Mouse (Mus musculus) urinary bladder, adult 18-20 months (tissue): Measurements from ENCODE around the gene Zbtb12.

Experiments used
- DNase-seq, 2 experiments: peaks; one replicate each; pipeline ENCODE4 v3.0.0; 2022; ENCODE audit warnings: low spot score in 2 of 2, mixed read lengths in 2 of 2

Zbtb12 gene

GRCm38 (mm10) chr17:34865981-34866380 lies 13.3 kb upstream of the Zbtb12 start:
- DNase-seq, result no peak

GRCm38 (mm10) chr17:34874321-34874720 lies 5.0 kb upstream of the Zbtb12 start:
- DNase-seq, result no peak

- no peak for DNase-seq
These were observed 1.9 kb downstream of the Zbtb12 start for GRCm38 (mm10) chr17:34881166-34881565.

GRCm38 (mm10) chr17:34881683-34882310 lies 2.5 kb downstream of the Zbtb12 start, which contains the start of gene Gm20547:
Gene Gm20547, minus strand, starts transcription at chr17:34882042.
- DNase-seq, result no peak

- DNase-seq, result no peak
These were observed 4.0 kb downstream of the Zbtb12 start for GRCm38 (mm10) chr17:34883332-34883731.

- no peak for DNase-seq
These were observed 5.4 kb downstream of the Zbtb12 start for GRCm38 (mm10) chr17:34884704-34885103.

GRCm38 (mm10) chr17:34885615-34886014 lies 6.3 kb downstream of the Zbtb12 start:
- DNase-seq, result no peak

- DNase-seq, result no peak
These were observed 8.7 kb downstream of the Zbtb12 start for GRCm38 (mm10) chr17:34887942-34888341.

GRCm38 (mm10) chr17:34890074-34890743 lies 10.9 kb downstream of the Zbtb12 start:
- DNase-seq, result no peak

GRCm38 (mm10) chr17:34891377-34891776 lies 12.1 kb downstream of the Zbtb12 start:
- DNase-seq, result no peak

GRCm38 (mm10) chr17:34893072-34893824 lies 14.0 kb downstream of the Zbtb12 start:
- DNase-seq, result no peak

GRCm38 (mm10) chr17:34894074-34894597 lies 14.9 kb downstream of the Zbtb12 start:
- DNase-seq, result peak; percentile 86 to 93

GRCm38 (mm10) chr17:34894801-34895530 lies 15.7 kb downstream of the Zbtb12 start:
- DNase-seq, result peak; percentile 52 to 70

GRCm38 (mm10) chr17:34895724-34896123 lies 16.4 kb downstream of the Zbtb12 start:
- no peak for DNase-seq

GRCm38 (mm10) chr17:34896366-34896765 lies 17.1 kb downstream of the Zbtb12 start:
- DNase-seq, result no peak

- DNase-seq, result peak in 1 of 2 experiments; percentile 35
These were observed 18.3 kb downstream of the Zbtb12 start for GRCm38 (mm10) chr17:34897373-34898159.

- DNase-seq, result peak; percentile 75 to 85
These were observed 18.9 kb downstream of the Zbtb12 start, which contains the start of the genes C2 and Ehmt2 for GRCm38 (mm10) chr17:34898160-34898586. Gene C2, minus strand, starts transcription at chr17:34898265. Gene Ehmt2, plus strand, starts transcription at chr17:34898469.

- DNase-seq, result no peak
These were observed 19.4 kb downstream of the Zbtb12 start for GRCm38 (mm10) chr17:34898706-34899052.

GRCm38 (mm10) chr17:34899053-34899889 lies 20.0 kb downstream of the Zbtb12 start:
- DNase-seq, result peak in 1 of 2 experiments; percentile 68

GRCm38 (mm10) chr17:34899890-34900243 lies 20.6 kb downstream of the Zbtb12 start:
- no peak for DNase-seq
